Comparison of ENCODE assay signal across 16 mouse cellular contexts in the genomic region with DNA sequence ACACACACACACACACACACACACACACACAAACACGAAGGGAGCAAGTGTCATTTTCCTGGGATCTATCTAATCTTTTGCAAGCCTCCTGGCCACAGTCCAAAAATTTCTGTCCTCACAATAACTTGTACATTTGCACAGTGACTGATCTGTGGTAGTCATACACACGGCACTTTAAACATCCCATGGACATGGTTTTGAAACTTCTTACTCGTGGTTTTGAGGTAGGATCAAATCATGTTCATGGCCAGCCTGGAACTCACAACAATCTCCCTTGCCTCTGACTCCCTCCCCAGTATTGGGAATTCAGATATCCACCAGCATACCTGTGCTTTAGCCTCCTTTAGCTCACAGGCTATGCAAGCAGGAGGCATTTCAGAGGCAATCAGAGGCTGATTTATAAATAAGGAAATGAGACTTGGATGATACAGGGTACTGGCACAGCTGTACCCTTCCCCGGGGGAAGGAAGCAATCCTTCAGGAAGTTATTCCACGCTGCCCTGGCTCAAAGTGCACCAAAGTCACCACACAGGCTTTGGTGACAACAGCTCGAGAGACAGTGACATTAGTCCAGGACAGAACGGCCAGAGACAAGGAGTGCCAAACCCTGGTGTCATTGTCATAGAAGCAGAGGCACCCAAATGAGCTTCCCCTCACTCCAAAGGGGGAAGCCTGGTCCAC. TPM values are rescaled to one million over a fixed set of nuclear protein-coding genes. Genes with fewer than 3 reads are reported as not detected.
DNase-seq lines count a peak whose midpoint lies in the region; ATAC-seq and TF ChIP-seq lines count a peak whose summit lies in the region.
"Had no signal": no experiment of that assay in that cellular context is flagged by ENCODE, and none has a peak within 500 bp of the region (broad histone marks: within the 10 kb centered on the region; RNA-seq: fewer than 3 reads in every experiment).

No protein-coding gene starts in this region.

- H3K9ac ChIP-seq in heart, embryonic 11.5 days (ENCODE audit: low read depth, low read length), result no peak overlapping the region
- H3K9ac ChIP-seq in midbrain, embryonic 14.5 days (replicated peaks; ENCODE audit: low read length), result no peak overlapping the region
- H3K9ac ChIP-seq in midbrain, embryonic 15.5 days, result no peak overlapping the region
- no peak overlapping the region for H3K9ac ChIP-seq in stomach, postnatal 0 days (ENCODE audit: low read length)
- H3K9ac ChIP-seq: embryonic facial prominence, embryonic 13.5 days; heart, embryonic 12.5 days; hindbrain, embryonic 13.5 days; liver, embryonic 13.5 days had no signal

- no peaks in the 10 kb centered on the region for H3K27me3 ChIP-seq in heart, embryonic 11.5 days (ENCODE audit: control insufficient read depth, insufficient read depth, low read length)
- no peaks in the 10 kb centered on the region for H3K27me3 ChIP-seq in midbrain, embryonic 14.5 days (ENCODE audit: control insufficient read depth, insufficient read depth, low read length)
- H3K27me3 ChIP-seq in midbrain, embryonic 15.5 days (replicated peaks), result no peaks in the 10 kb centered on the region
- no peaks in the 10 kb centered on the region for H3K27me3 ChIP-seq in stomach, postnatal 0 days (ENCODE audit: control insufficient read depth, insufficient read depth, low read length)
- H3K27me3 ChIP-seq: embryonic facial prominence, embryonic 13.5 days; heart, embryonic 12.5 days; hindbrain, embryonic 13.5 days; liver, embryonic 13.5 days had no signal

- TF ChIP-seq CTCF in stomach, postnatal 0 days (IDR thresholded peaks at IDR 0.05; ENCODE audit: low read depth), result no peak

- no peaks in the 10 kb centered on the region; the same call in 1 of the 2 replicates for H3K9me3 ChIP-seq in heart, embryonic 11.5 days (replicated peaks; ENCODE audit: control insufficient read depth, low read length)
- no peaks in the 10 kb centered on the region for H3K9me3 ChIP-seq in midbrain, embryonic 14.5 days (ENCODE audit: control insufficient read depth, low read length)
- no peaks in the 10 kb centered on the region for H3K9me3 ChIP-seq in midbrain, embryonic 15.5 days
- H3K9me3 ChIP-seq in stomach, postnatal 0 days (ENCODE audit: control insufficient read depth, low read length), result no peaks in the 10 kb centered on the region
- H3K9me3 ChIP-seq: embryonic facial prominence, embryonic 13.5 days; heart, embryonic 12.5 days; hindbrain, embryonic 13.5 days; liver, embryonic 13.5 days had no signal

- WGBS in heart, embryonic 11.5 days (ENCODE audit: insufficient replicate concordance), result 41% methylated on average over 7 of the region's 7 CpGs
- 64% methylated on average over 7 of the region's 7 CpGs for WGBS in midbrain, embryonic 14.5 days
- 75% methylated on average over 7 of the region's 7 CpGs for WGBS in midbrain, embryonic 15.5 days
- 34% methylated on average over 7 of the region's 7 CpGs for WGBS in stomach, postnatal 0 days

- H3K36me3 ChIP-seq in heart, embryonic 11.5 days (ENCODE audit: control insufficient read depth, insufficient read depth, low read length), result no peaks in the 10 kb centered on the region
- no peaks in the 10 kb centered on the region for H3K36me3 ChIP-seq in midbrain, embryonic 14.5 days (ENCODE audit: control insufficient read depth, insufficient read depth, low read length)
- no peaks in the 10 kb centered on the region for H3K36me3 ChIP-seq in midbrain, embryonic 15.5 days (replicated peaks)
- no peaks in the 10 kb centered on the region for H3K36me3 ChIP-seq in stomach, postnatal 0 days (ENCODE audit: control insufficient read depth, insufficient read depth, low read length)
- H3K36me3 ChIP-seq: embryonic facial prominence, embryonic 13.5 days; heart, embryonic 12.5 days; hindbrain, embryonic 13.5 days; liver, embryonic 13.5 days had no signal

- no peak overlapping the region for H3K27ac ChIP-seq in heart, embryonic 11.5 days (ENCODE audit: low read depth, low read length)
- H3K27ac ChIP-seq in midbrain, embryonic 14.5 days (replicated peaks; ENCODE audit: low read depth, low read length), result no peak overlapping the region
- no peak overlapping the region for H3K27ac ChIP-seq in midbrain, embryonic 15.5 days
- H3K27ac ChIP-seq in stomach, postnatal 0 days (replicated peaks), result peak overlapping the region; percentile 75
- H3K27ac ChIP-seq: embryonic facial prominence, embryonic 13.5 days; hindbrain, embryonic 13.5 days; liver, embryonic 13.5 days had no signal

- H3K4me3 ChIP-seq in heart, embryonic 11.5 days (ENCODE audit: low read depth, low read length), result no peak overlapping the region
- H3K4me3 ChIP-seq in midbrain, embryonic 14.5 days (replicated peaks; ENCODE audit: low read depth, low read length), result no peak overlapping the region
- H3K4me3 ChIP-seq in midbrain, embryonic 15.5 days, result no peak overlapping the region
- H3K4me3 ChIP-seq in stomach, postnatal 0 days (ENCODE audit: low read depth, low read length), result no peak overlapping the region
- H3K4me3 ChIP-seq: embryonic facial prominence, embryonic 13.5 days; heart, embryonic 12.5 days; hindbrain, embryonic 13.5 days; liver, embryonic 13.5 days had no signal

- no peak for ATAC-seq in heart, embryonic 11.5 days (replicated peaks; ENCODE audit: insufficient number of reproducible peaks, low FRiP score, low TSS enrichment)
- ATAC-seq in midbrain, embryonic 14.5 days (ENCODE audit: low FRiP score, low TSS enrichment), result no peak
- ATAC-seq in midbrain, embryonic 15.5 days (replicated peaks), result no peak
- ATAC-seq in stomach, postnatal 0 days (ENCODE audit: low FRiP score, low TSS enrichment), result peak; percentile 67

- peak; percentile 71 for DNase-seq in heart, adult 11 months
- peak; percentile 3 for DNase-seq in midbrain, embryonic 14.5 days
- DNase-seq in lung, postnatal 10 days, result peak; percentile 32
- peak; percentile 39 for DNase-seq in stomach, postnatal 0 days (ENCODE audit: low spot score)
- DNase-seq in frontal cortex, postnatal 25 days (ENCODE audit: low spot score in 2 of 2), result no peak
- DNase-seq in left cerebral cortex, adult 9 months (ENCODE audit: low spot score in 2 of 2), result no peak
- DNase-seq: B cell, adult 2 months; gastrocnemius, postnatal 10 days; liver, embryonic 13.5 days; thymus, adult 18-20 months had no signal

- no peak overlapping the region for H3K4me2 ChIP-seq in heart, embryonic 11.5 days
- H3K4me2 ChIP-seq in midbrain, embryonic 14.5 days (ENCODE audit: low read length), result no peak overlapping the region
- no peak overlapping the region for H3K4me2 ChIP-seq in midbrain, embryonic 15.5 days
- no peak overlapping the region for H3K4me2 ChIP-seq in stomach, postnatal 0 days (replicated peaks; ENCODE audit: low read depth)
- H3K4me2 ChIP-seq: embryonic facial prominence, embryonic 13.5 days; heart, embryonic 12.5 days; hindbrain, embryonic 13.5 days; liver, embryonic 13.5 days; midbrain, embryonic 11.5 days had no signal

- peaks cover 3% of the 10 kb centered on the region; the same call in 1 of the 2 replicates for H3K4me1 ChIP-seq in heart, embryonic 11.5 days (ENCODE audit: control insufficient read depth, insufficient read depth, low read length)
- H3K4me1 ChIP-seq in midbrain, embryonic 14.5 days (ENCODE audit: control insufficient read depth, insufficient read depth, low read length), result no peaks in the 10 kb centered on the region
- H3K4me1 ChIP-seq in midbrain, embryonic 15.5 days, result no peaks in the 10 kb centered on the region
- H3K4me1 ChIP-seq in stomach, postnatal 0 days (replicated peaks; ENCODE audit: control insufficient read depth, insufficient read depth), result no peaks in the 10 kb centered on the region
- H3K4me1 ChIP-seq: embryonic facial prominence, embryonic 13.5 days; hindbrain, embryonic 13.5 days had no signal

- no peak for TF ChIP-seq EP300 in stomach, postnatal 0 days (optimal IDR thresholded peaks at IDR 0.05)

RNA-seq across cellular contexts. Expression of gene Klf3, which starts 52.1 kb away (rescaled TPM):
- polyA plus RNA-seq in heart, embryonic 11.5 days (2014; fragmentation: Nextera tagmentation; extraction: Ambion mirVana), result 47.3 and 58.9 TPM in 2 replicates
- 19.2 and 25.3 TPM in 2 replicates for polyA plus RNA-seq in midbrain, embryonic 14.5 days (2014; fragmentation: Nextera tagmentation; extraction: Ambion mirVana)
- polyA plus RNA-seq in midbrain, embryonic 15.5 days (2015; fragmentation: Nextera tagmentation; extraction: Ambion mirVana), result 24.6 and 27.7 TPM in 2 replicates
- polyA plus RNA-seq in stomach, postnatal 0 days (2015; fragmentation: Nextera tagmentation; extraction: Ambion mirVana), result 97.5 and 101 TPM in 2 replicates

Comparison
In these comparisons a context has a peak if more than half of its experiments do, and no peak if none do; other contexts are left out.
1. DNase-seq: peak in heart, adult 11 months (single experiment), midbrain, embryonic 14.5 days (single experiment), lung, postnatal 10 days (single experiment) and stomach, postnatal 0 days (single experiment); none in frontal cortex, postnatal 25 days (0 of 2) and left cerebral cortex, adult 9 months (0 of 2).